Mouse (Mus musculus): ENCODE measurements around the gene Apc2.

DNA sequence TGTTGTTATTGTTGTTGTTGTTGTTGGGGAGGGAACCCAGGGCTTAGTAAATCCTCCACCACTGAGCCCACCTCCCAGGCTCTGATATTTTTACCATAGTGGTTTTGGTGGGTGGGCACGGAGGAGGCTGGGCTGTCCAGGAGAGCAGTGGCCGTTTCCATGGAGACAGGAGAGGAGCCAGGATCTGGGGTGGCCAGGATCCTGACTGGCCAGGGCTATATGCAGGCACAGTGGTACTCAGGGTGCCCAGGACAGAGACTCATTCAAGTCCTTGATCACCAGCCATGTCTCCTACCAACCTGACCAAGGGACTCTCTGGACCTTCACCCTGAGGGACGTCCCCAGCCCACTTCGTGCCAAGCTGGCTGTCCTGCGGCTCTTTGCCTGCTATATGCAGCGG is 68.0 kb downstream of the Apc2 start:
- TF ChIP-seq CTCF (conservative IDR thresholded peaks at IDR 0.05; ENCODE audit: insufficient read depth, insufficient read length, low read depth, low read length) (no peak), POLR2A (IDR thresholded peaks at IDR 0.05; ENCODE audit: low read depth, low read length) (no peak)

Data from kidney, adult 2 months (tissue).